Mouse (Mus musculus): ENCODE measurements at regions not wholly inside any gene's neighbourhood (a gene's known extent, or its start where the extent isn't known, plus 50 kb on each side); places are given as distances from the start of the nearest gene placed in this dataset.

DNA sequence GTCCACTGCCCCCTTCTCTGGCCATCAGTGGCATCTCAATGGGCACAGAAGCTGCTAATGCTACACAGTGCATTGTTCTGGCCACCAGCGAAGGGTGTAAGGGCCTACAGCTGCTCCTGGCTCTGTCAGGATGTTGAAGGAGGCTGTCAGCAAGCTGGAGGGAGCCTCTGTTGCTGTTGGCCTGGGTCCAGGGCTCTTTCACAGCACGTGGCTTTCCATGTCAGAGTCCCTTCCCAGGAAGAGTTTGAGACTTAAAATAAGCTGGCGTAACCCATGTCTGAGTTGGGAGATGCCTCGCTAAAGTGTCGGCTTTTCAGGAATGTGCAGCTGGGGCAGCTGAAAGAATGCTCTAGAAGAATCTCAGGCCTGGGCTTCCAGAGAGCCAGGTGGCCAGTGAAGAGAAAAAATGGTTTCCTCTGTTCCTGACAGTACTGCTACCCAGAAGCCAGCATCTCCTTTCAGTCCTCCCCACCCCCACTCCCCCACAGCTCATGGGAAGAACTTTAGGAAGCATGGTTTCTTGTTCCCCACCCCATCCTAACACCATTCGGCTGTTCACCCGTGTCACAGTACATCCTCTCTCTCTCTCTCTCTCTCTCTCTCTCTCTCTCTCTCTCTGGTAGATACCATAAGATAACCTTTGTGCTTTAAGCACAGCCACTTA is 122.8 kb upstream of the Cadm1 start:
- TF ChIP-seq CTCF (IDR thresholded peaks at IDR 0.05; ENCODE audit: low read depth) = no peak
- TF ChIP-seq EP300 (IDR thresholded peaks at IDR 0.05; ENCODE audit: low read depth) = peak; percentile 73; the same call in 1 of the 2 replicates
